Comparison of ENCODE assay signal across 19 mouse cellular contexts in the genomic region with DNA sequence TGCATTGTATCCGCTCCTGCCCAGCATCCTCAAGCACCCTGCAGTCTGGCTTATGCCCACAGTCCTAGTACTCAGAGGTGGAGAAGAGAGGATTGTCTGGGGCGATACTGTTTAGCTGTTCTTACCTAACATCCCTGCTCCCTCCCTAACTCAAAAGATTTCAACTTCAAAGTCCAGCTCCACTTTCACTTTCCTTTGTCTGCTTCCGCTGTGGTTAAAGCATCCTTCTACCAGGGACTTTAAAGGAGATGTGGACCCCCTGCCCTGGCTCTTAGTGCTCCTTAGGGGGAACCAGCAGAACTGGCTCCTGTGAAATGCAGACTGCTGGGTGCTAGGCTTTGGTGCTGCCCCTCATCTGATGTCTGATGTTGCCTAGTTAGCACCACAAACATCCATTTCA.
DNase-seq lines count a peak whose midpoint lies in the region; ATAC-seq and TF ChIP-seq lines count a peak whose summit lies in the region.
"Had no signal": no experiment of that assay in that cellular context is flagged by ENCODE, and none has a peak within 500 bp of the region (broad histone marks: within the 10 kb centered on the region; RNA-seq: fewer than 3 reads in every experiment).

No protein-coding gene starts in this region.

- no peak for TF ChIP-seq CTCF in lung, adult 2 months (IDR thresholded peaks at IDR 0.05; ENCODE audit: insufficient read depth, low read length)

- ATAC-seq in megakaryocyte-erythroid progenitor cell, adult 5-6 weeks (replicated peaks; ENCODE audit: low FRiP score, low TSS enrichment, poor library complexity, severe bottlenecking): no peak
- ATAC-seq: intestine, embryonic 15.5 days had no signal

- no peaks in the 10 kb centered on the region for H3K36me3 ChIP-seq in macrophage (ENCODE audit: inconsistent target)
- H3K36me3 ChIP-seq: intestine, embryonic 15.5 days; liver, embryonic 13.5 days; stomach, embryonic 15.5 days had no signal

- H3K4me3 ChIP-seq in lung, adult 2 months (replicated peaks; ENCODE audit: extremely low read depth, low read depth, low read length): peak overlapping the region; percentile 39
- H3K4me3 ChIP-seq in macrophage (ENCODE audit: inconsistent target): no peak overlapping the region
- H3K4me3 ChIP-seq: embryonic facial prominence, embryonic 13.5 days; heart, embryonic 15.5 days; intestine, embryonic 15.5 days; liver, embryonic 13.5 days; neural tube, embryonic 12.5 days; stomach, embryonic 15.5 days had no signal

- intact Hi-C loops in left cerebral cortex, postnatal 25 days (cut with DNase I): no loop called here

- H3K27ac ChIP-seq in macrophage: 0 out of 2 replicates have a peak overlapping the region, but pooled peaks have one; percentile 15
- H3K27ac ChIP-seq: embryonic facial prominence, embryonic 13.5 days; heart, embryonic 15.5 days; intestine, embryonic 15.5 days; kidney, postnatal 0 days; liver, embryonic 13.5 days; neural tube, embryonic 12.5 days; stomach, embryonic 15.5 days had no signal

- no peak for TF ChIP-seq POLR2A in lung, adult 2 months (IDR thresholded peaks at IDR 0.05; ENCODE audit: borderline replicate concordance, extremely low read depth, low read depth, low read length)

- no peaks in the 10 kb centered on the region for H3K79me2 ChIP-seq in macrophage (ENCODE audit: inconsistent target)

- 54% methylated on average over 3 of the region's 3 CpGs for WGBS in lung, adult 2 months
- 6% methylated on average over 3 of the region's 3 CpGs for WGBS in macrophage (ENCODE audit: missing documents)

- no peak for DNase-seq in lung, adult 2 months
- DNase-seq in lung, postnatal 4 days: no peak
- DNase-seq in T-cell, adult 2 months (ENCODE audit: low spot score): peak; percentile 75
- peak; percentile 47 for DNase-seq in thymus, postnatal 14 days
- no peak for DNase-seq in left cerebral cortex, postnatal 25 days (ENCODE audit: low spot score in 2 of 2)
- DNase-seq: cerebellum, adult 11 months; layer of hippocampus, adult 9-11 months; liver, embryonic 13.5 days; lung, postnatal 14 days; midbrain, embryonic 14.5 days; right cerebral cortex, postnatal 4 days had no signal

- peaks cover 5% of the 10 kb centered on the region for H3K4me1 ChIP-seq in lung, adult 2 months (ENCODE audit: control insufficient read depth, insufficient read depth, low read length)
- H3K4me1 ChIP-seq: embryonic facial prominence, embryonic 13.5 days; heart, embryonic 15.5 days; intestine, embryonic 15.5 days; liver, embryonic 13.5 days; neural tube, embryonic 12.5 days; stomach, embryonic 15.5 days had no signal

Comparison
In these comparisons a context has a peak if more than half of its experiments do, and no peak if none do; other contexts are left out.
1. DNase-seq: peak in T-cell, adult 2 months (single experiment) and thymus, postnatal 14 days (single experiment); none in lung, adult 2 months (single experiment), lung, postnatal 4 days (0 of 2) and left cerebral cortex, postnatal 25 days (0 of 2).